In genomic region chr8:20013278-20013677, GRCm38 (mm10) we compare ENCODE assay signal across 8 mouse cellular contexts.
DNase-seq lines count a peak whose midpoint lies in the region; ATAC-seq and TF ChIP-seq lines count a peak whose summit lies in the region.
"Not testable (repeated sequence)": the region's sequence is repeated elsewhere in the genome, so short reads cannot be mapped to it uniquely, and the experiment has no call there.

No protein-coding gene starts in this region.

- peak; percentile 34 to 61; a peak in 3 of 4 replicates for TF ChIP-seq CTCF in CH12.LX (conservative IDR thresholded peaks at IDR 0.05 in 1 of 2, IDR thresholded peaks at IDR 0.05 in 1 of 2; ENCODE audit: low read depth in 2 of 2, low read length in 2 of 2)
- peak; percentile 27; the same call in 1 of the 2 replicates for TF ChIP-seq CTCF in small intestine, adult 2 months (IDR thresholded peaks at IDR 0.05; ENCODE audit: extremely low read depth, insufficient read length, insufficient replicate concordance, low read depth, low read length)

- not testable (repeated sequence) for H3K36me3 ChIP-seq in CH12.LX (replicated peaks in 1 of 2; ENCODE audit: control insufficient read depth in 1 of 2, insufficient read depth in 1 of 2, low read length in 1 of 2); small intestine, adult 2 months (ENCODE audit: control insufficient read depth, insufficient read depth, low read length)

- WGBS in small intestine, adult 2 months: 56% methylated on average over 7 of the region's 7 CpGs

- H3K79me2 ChIP-seq in CH12.LX (replicated peaks; ENCODE audit: control insufficient read depth, extremely low read depth, insufficient read depth, poor library complexity, severe bottlenecking): not testable (repeated sequence)

- not testable (repeated sequence) for H3K4me1 ChIP-seq in CH12.LX (ENCODE audit: control insufficient read depth in 1 of 2, insufficient read depth in 2 of 2); small intestine, adult 2 months (ENCODE audit: control insufficient read depth, insufficient read depth, insufficient read length, low read length)

- peak; percentile 82 for ATAC-seq in activated CD4-positive, CD25-positive, alpha-beta regulatory T cell, adult 4 months

- H3K4me3 ChIP-seq in CH12.LX (replicated peaks in 1 of 3; ENCODE audit: low read depth in 2 of 3, low read length in 2 of 3, poor library complexity in 1 of 3); small intestine, adult 2 months (ENCODE audit: low read depth, low read length): not testable (repeated sequence)

- not testable (repeated sequence) for H3K4me2 ChIP-seq in CH12.LX (ENCODE audit: insufficient read depth, low read depth, poor library complexity, severe bottlenecking)

- peak; percentile 46 for DNase-seq in CH12.LX (ENCODE audit: extremely low read depth)
- peak; percentile 22 to 25 for DNase-seq in cerebellum, adult 18-20 months
- peak; percentile 52 for DNase-seq in heart, adult 11 months
- peak; percentile 28 to 45 for DNase-seq in kidney, postnatal 4 days
- DNase-seq in lung, postnatal 14 days: peak; percentile 34
- peak; percentile 17 for DNase-seq in urinary bladder, postnatal 14 days (ENCODE audit: low spot score)

- in situ Hi-C loops in CH12.LX (cut with MboI; ENCODE audit: low pct_ligation_motif_present, low pct_unique_long_range_greater_than_20kb, low sequenced_read_pairs): not testable (repeated sequence)

- not testable (repeated sequence) for H3K9me3 ChIP-seq in CH12.LX (replicated peaks; ENCODE audit: low read length)

- not testable (repeated sequence) for TF ChIP-seq POLR2A in CH12.LX (IDR thresholded peaks at IDR 0.05; ENCODE audit: low read depth, low read length); small intestine, adult 2 months (IDR thresholded peaks at IDR 0.05; ENCODE audit: low read depth, low read length)

- H3K9ac ChIP-seq in CH12.LX (ENCODE audit: insufficient read depth, low read depth): not testable (repeated sequence)

- not testable (repeated sequence) for H3K27ac ChIP-seq in CH12.LX (ENCODE audit: insufficient read depth, low read depth); small intestine, adult 2 months (ENCODE audit: insufficient read depth, low read depth, low read length)

- dilution Hi-C loops in CH12.LX (cut with MboI; ENCODE audit: extremely low pct_ligation_motif_present, extremely low pct_unique_long_range_greater_than_20kb, low sequenced_read_pairs): not testable (repeated sequence)

- not testable (repeated sequence) for H3K27me3 ChIP-seq in CH12.LX (replicated peaks); small intestine, adult 2 months (ENCODE audit: control insufficient read depth, insufficient read depth, low read length)

- TF ChIP-seq EP300 in CH12.LX (IDR thresholded peaks at IDR 0.05; ENCODE audit: low read length): not testable (repeated sequence)

- peak; percentile 36 for TF ChIP-seq RAD21 in CH12.LX (IDR thresholded peaks at IDR 0.05; ENCODE audit: low read depth, low read length)

TF ChIP-seq in CH12.LX, 34 proteins besides CTCF, POLR2A, EP300 and RAD21:
- TF ChIP-seq ELF1 (IDR thresholded peaks at IDR 0.05; ENCODE audit: low read depth, low read length): 0 out of 2 replicates have a peak, but pooled peaks have one; percentile 29
- peak; percentile 6; the same call in 1 of the 2 replicates for TF ChIP-seq SMC3 (IDR thresholded peaks at IDR 0.05; ENCODE audit: low read depth, low read length)
TF ChIP-seq in CH12.LX: peak in this region for 2; not testable (repeated sequence) for 32.
